Mouse (Mus musculus): Measurements from ENCODE around the gene Bin2. TPM values are rescaled to one million over a fixed set of nuclear protein-coding genes. Genes with fewer than 3 reads are reported as not detected.

Gene Bin2
- polyA plus RNA-seq, 1 experiment from 2014 or later: 62.1 TPM

DNA sequence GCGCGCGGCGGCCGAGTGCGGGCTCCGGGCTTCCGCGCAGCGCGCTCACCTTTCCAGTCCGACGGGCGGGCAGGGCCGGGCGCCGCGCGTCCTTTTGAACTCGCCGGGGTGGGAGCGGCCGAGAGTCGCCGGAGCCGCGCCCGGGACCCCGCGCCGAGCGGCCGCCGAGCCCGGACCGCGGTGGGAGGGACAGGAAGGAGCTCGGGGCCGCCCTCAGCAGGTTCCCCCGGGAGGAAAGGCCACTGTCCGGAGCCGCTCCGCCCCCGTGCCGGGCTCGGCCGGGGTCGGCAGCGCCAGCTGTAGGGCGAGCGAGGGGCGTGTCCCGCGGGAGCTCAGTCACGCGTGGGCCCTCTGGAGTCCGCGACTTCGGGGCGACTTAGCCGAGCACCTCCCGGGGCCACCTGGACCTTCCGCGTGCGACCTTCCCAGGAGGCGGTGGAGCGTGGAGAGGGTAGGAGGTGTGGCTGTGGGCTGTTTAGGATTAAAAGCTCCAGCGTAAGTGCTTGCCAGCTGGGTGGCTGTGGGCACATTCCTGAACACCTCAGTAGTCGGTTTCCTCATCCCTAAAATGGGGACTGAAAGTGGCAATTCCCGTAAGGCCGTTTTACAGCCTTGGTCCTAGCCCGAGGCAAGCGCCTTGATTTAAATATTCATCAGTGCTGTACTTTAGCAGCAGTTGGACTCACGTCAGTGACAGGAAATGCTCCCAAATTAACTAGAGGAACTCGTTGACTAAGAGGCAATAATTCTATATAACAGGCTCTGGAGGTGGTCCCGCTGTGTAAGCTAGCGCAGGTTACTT is 32.5 kb downstream of the Bin2 start, which contains the start of gene Smagp:
TSS of gene Smagp (minus strand) at position 241 of the 802 bp plus-strand sequence.
- ATAC-seq (replicated peaks; ENCODE audit: low FRiP score) (peak; percentile 24; the same call in 1 of the 2 replicates), DNase-seq (ENCODE audit: low spot score) (peak; percentile 53)
- Histone ChIP-seq H3K4me3 (ENCODE audit: low read depth, low read length) (peak within 1 kb of the TSS; percentile 63), H3K4me1 (replicated peaks; ENCODE audit: control insufficient read depth, insufficient read depth, low read length) (peaks cover 23% of the 10 kb centered on the region), H3K27ac (ENCODE audit: low read depth, low read length) (no peak within 1 kb of the TSS), H3K36me3 (ENCODE audit: control insufficient read depth, insufficient read depth, low read length) (no peaks in the 10 kb centered on the region), H3K9ac (ENCODE audit: low read depth, low read length) (peak within 1 kb of the TSS; percentile 54), H3K4me2 (peak within 1 kb of the TSS; percentile 97), H3K27me3 (replicated peaks; ENCODE audit: control insufficient read depth, insufficient read depth, low read length) (peaks cover 43% of the 10 kb centered on the region), H3K9me3 (ENCODE audit: control insufficient read depth, low read length) (no peaks in the 10 kb centered on the region)
- WGBS: under 1% methylated on average over 77 of the region's 77 CpGs

DNA sequence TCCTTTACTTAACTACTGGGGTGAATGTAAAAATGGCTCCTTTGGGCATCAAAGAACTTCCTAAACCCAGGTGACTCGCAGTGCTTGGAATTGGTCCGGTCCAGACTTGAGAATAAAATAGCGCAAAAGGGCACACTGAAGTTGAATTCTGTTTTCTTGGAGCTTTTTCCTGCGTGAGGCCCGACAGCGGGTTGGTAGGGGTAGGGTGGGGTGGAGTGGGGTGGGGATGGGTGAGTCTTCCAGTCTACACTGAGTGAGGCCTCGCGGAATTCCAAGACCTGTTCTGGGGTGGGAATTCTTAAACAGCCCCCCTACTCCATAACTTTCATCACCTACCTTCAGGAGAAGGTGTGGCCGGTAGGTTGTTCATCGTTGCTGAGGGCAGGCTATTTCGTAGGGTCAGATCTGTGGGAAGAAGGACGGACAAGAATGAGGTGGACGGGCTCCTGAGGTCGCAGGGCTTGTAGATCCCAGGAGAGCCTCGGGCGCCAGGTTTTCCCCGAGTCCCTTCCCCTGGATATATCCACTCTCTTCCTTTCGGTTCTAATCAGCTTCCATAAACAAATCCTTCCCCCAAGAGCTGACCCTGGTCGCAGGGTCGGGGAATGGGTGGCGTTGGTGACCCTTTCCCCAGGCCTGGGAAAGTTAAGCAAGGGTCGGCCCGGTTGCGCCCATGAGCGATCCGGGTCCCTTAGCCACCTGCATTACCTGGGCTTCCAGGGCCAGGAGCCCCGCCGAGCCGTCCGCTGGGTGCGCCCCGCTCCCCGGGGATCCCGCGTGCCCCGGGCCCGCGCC is 33.3 kb downstream of the Bin2 start:
- ATAC-seq (replicated peaks; ENCODE audit: low FRiP score) (no peak), DNase-seq (ENCODE audit: low spot score) (peak; percentile 52)
- Histone ChIP-seq H3K36me3 (ENCODE audit: control insufficient read depth, insufficient read depth, low read length) (no peaks in the 10 kb centered on the region), H3K9me3 (ENCODE audit: control insufficient read depth, low read length) (no peaks in the 10 kb centered on the region), H3K4me2 (peak overlapping the region; percentile 97), H3K27ac (ENCODE audit: low read depth, low read length) (no peak overlapping the region), H3K27me3 (replicated peaks; ENCODE audit: control insufficient read depth, insufficient read depth, low read length) (peaks cover 43% of the 10 kb centered on the region), H3K4me1 (replicated peaks; ENCODE audit: control insufficient read depth, insufficient read depth, low read length) (peaks cover 29% of the 10 kb centered on the region), H3K9ac (ENCODE audit: low read depth, low read length) (peak overlapping the region; percentile 54), H3K4me3 (ENCODE audit: low read depth, low read length) (peak overlapping the region; percentile 63)
- 4% methylated on average over 38 of the region's 38 CpGs for WGBS

DNA sequence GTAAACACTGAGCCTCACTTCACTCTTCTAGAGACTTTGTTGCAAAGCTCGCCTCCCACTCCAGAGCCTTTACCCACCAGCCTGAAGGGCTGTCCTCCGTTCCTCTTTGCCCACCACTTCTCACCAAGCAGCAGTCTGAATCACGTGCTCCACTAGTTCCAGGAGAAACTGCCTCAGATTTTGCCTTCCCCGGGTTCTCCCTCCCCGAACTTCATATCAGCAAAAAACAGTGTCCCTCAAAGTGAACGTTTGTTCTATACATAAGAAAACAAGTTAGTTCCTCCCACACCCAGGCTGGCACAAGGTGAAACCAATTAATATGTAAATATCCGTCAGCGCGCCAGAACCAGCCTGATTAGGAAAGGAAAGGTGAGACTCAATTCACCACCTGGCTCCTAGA is 34.1 kb downstream of the Bin2 start:
- Histone ChIP-seq H3K4me2 (peak overlapping the region; percentile 97), H3K27ac (ENCODE audit: low read depth, low read length) (no peak overlapping the region), H3K9me3 (ENCODE audit: control insufficient read depth, low read length) (no peaks in the 10 kb centered on the region), H3K4me3 (ENCODE audit: low read depth, low read length) (peak overlapping the region; percentile 63; the same call in 1 of the 2 replicates), H3K36me3 (ENCODE audit: control insufficient read depth, insufficient read depth, low read length) (no peaks in the 10 kb centered on the region), H3K27me3 (replicated peaks; ENCODE audit: control insufficient read depth, insufficient read depth, low read length) (peaks cover 43% of the 10 kb centered on the region), H3K4me1 (replicated peaks; ENCODE audit: control insufficient read depth, insufficient read depth, low read length) (peaks cover 29% of the 10 kb centered on the region), H3K9ac (ENCODE audit: low read depth, low read length) (no peak overlapping the region)
- no peak for DNase-seq (ENCODE audit: low spot score)
- 10% methylated on average over 9 of the region's 9 CpGs for WGBS
- no peak for ATAC-seq (replicated peaks; ENCODE audit: low FRiP score)

DNA sequence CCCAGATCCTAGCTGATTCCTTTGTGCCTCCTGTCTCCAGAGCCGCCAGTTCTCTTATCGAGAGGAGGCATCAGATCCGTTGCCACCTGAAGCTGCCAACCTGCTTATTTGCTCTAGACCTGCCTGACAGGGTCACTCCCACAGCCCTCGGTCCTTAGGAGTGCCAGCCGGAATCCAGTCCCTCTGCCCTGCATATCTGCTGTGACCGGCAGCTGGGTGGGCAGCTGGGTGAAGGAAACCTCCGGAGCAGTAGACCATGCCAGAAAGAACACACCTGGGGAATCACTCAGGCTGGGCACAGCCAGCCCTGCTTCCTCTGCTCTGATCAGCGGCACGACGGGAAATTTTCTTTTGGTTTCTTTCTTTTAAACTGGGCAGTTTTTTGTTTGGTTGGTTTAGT is 36.0 kb downstream of the Bin2 start:
- no peak for DNase-seq (ENCODE audit: low spot score)

DNA sequence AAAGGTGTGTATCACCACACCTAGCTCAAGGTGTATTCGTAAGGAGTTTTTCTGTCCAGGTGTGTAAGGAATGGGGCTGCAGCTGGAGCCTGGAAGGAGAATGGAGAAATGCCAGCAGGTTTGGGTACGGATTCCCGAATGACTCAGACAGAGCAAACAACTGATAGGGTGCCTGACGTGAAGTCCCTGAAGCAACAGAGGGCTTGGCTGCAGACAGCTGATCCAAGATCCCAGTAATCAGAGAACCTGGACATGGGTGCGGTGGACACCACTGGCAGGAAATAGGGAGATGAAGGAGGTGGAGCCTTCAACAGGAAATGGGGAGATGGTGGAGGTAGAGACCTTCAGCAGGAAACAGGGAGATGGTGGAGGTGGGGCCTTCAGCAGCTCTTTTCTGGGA is 37.0 kb downstream of the Bin2 start:
- DNase-seq (ENCODE audit: low spot score) (no peak), ATAC-seq (replicated peaks; ENCODE audit: low FRiP score) (no peak)
- 65% methylated on average over 5 of the region's 5 CpGs for WGBS

More for the DNA sequence above, 36.0 kb downstream of the Bin2 start:
- H3K4me1 ChIP-seq (replicated peaks; ENCODE audit: control insufficient read depth, insufficient read depth, low read length): peaks cover 31% of the 10 kb centered on the region
- no peak overlapping the region for H3K4me3 ChIP-seq (ENCODE audit: low read depth, low read length)
- no peaks in the 10 kb centered on the region for H3K9me3 ChIP-seq (ENCODE audit: control insufficient read depth, low read length)
- peaks cover 41% of the 10 kb centered on the region for H3K27me3 ChIP-seq (replicated peaks; ENCODE audit: control insufficient read depth, insufficient read depth, low read length)
- ATAC-seq (replicated peaks; ENCODE audit: low FRiP score): no peak
- no peak overlapping the region for H3K9ac ChIP-seq (ENCODE audit: low read depth, low read length)
- no peak overlapping the region for H3K27ac ChIP-seq (ENCODE audit: low read depth, low read length)
- H3K4me2 ChIP-seq: no peak overlapping the region
- WGBS: 78% methylated on average over 10 of the region's 10 CpGs
- no peaks in the 10 kb centered on the region for H3K36me3 ChIP-seq (ENCODE audit: control insufficient read depth, insufficient read depth, low read length)

DNA sequence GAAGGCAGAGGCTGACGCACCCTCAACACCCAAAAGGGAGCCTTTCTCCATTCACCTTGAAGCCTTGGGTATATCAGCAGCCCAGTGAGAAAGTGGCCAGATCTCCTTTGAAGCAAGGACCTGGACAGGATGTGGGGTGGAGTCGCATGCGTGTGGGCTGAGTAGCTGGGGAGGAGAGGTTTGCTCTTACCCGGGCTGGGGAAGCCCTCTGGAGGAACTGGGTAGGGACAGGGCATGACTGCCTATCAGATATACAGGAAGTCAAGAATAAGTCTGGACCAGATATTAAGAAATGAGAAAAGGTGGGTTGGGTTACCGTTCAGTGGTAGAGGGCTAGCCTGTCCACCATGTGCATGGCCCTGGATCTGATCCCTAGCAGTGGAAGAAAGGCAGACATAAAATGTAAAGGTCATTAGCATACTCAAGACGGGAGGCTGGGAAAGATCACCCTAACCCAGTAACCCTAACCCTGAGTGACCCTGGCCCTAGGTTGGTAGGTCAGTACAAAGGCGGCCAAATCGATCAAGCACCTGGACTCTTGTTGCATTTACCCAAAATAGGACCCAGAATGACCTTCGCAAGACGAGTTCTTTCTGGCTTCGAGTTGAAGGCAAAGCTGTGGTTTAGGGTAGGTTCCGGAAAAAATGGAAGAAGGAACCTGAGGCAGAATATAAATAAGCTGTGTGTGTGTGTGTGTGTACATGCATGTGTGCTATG is 37.7 kb downstream of the Bin2 start:
- H3K9me3 ChIP-seq (ENCODE audit: control insufficient read depth, low read length): no peaks in the 10 kb centered on the region
- no peak overlapping the region for H3K27ac ChIP-seq (ENCODE audit: low read depth, low read length)
- 59% methylated on average over 12 of the region's 12 CpGs for WGBS
- no peak overlapping the region for H3K9ac ChIP-seq (ENCODE audit: low read depth, low read length)
- H3K4me3 ChIP-seq (ENCODE audit: low read depth, low read length): no peak overlapping the region
- H3K4me1 ChIP-seq (replicated peaks; ENCODE audit: control insufficient read depth, insufficient read depth, low read length): peaks cover 30% of the 10 kb centered on the region
- no peaks in the 10 kb centered on the region for H3K36me3 ChIP-seq (ENCODE audit: control insufficient read depth, insufficient read depth, low read length)
- DNase-seq (ENCODE audit: low spot score) (no peak), ATAC-seq (replicated peaks; ENCODE audit: low FRiP score) (peak; percentile 13; the same call in 1 of the 2 replicates)
- H3K27me3 ChIP-seq (replicated peaks; ENCODE audit: control insufficient read depth, insufficient read depth, low read length): peaks cover 24% of the 10 kb centered on the region
- H3K4me2 ChIP-seq: no peak overlapping the region

More for the DNA sequence above, 37.0 kb downstream of the Bin2 start:
- H3K9ac ChIP-seq (ENCODE audit: low read depth, low read length): no peak overlapping the region
- H3K9me3 ChIP-seq (ENCODE audit: control insufficient read depth, low read length): no peaks in the 10 kb centered on the region
- H3K27ac ChIP-seq (ENCODE audit: low read depth, low read length): no peak overlapping the region
- H3K4me2 ChIP-seq: no peak overlapping the region
- no peak overlapping the region for H3K4me3 ChIP-seq (ENCODE audit: low read depth, low read length)
- peaks cover 31% of the 10 kb centered on the region for H3K27me3 ChIP-seq (replicated peaks; ENCODE audit: control insufficient read depth, insufficient read depth, low read length)
- H3K4me1 ChIP-seq (replicated peaks; ENCODE audit: control insufficient read depth, insufficient read depth, low read length): peaks cover 35% of the 10 kb centered on the region
- no peaks in the 10 kb centered on the region for H3K36me3 ChIP-seq (ENCODE audit: control insufficient read depth, insufficient read depth, low read length)

DNA sequence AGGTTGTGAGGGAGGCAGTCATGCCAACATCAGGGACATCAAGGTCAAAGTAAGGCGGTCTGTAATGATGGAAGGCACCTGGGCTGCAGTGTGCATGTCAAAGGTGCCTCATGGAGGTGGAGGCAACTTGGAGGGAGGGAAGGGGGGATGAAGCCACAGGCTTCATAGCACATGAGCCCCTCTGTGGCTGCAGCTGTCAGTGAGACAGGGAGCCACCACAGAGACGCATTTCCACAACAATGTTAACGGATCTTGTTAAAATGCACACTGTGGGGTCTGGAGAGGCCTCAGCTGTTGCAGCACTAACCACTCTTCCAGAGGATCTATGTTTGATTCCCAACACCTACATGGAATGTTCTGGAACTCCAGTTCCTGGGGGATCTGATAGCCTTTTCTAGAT is 39.2 kb downstream of the Bin2 start:
- H3K4me3 ChIP-seq (ENCODE audit: low read depth, low read length): no peak overlapping the region
- no peak overlapping the region for H3K4me2 ChIP-seq
- DNase-seq (ENCODE audit: low spot score) (no peak), ATAC-seq (replicated peaks; ENCODE audit: low FRiP score) (no peak)
- H3K4me1 ChIP-seq (replicated peaks; ENCODE audit: control insufficient read depth, insufficient read depth, low read length): peaks cover 19% of the 10 kb centered on the region
- H3K9me3 ChIP-seq (ENCODE audit: control insufficient read depth, low read length): no peaks in the 10 kb centered on the region
- no peak overlapping the region for H3K9ac ChIP-seq (ENCODE audit: low read depth, low read length)
- no peaks in the 10 kb centered on the region for H3K36me3 ChIP-seq (ENCODE audit: control insufficient read depth, insufficient read depth, low read length)
- 92% methylated on average over 3 of the region's 3 CpGs for WGBS
- H3K27ac ChIP-seq (ENCODE audit: low read depth, low read length): no peak overlapping the region
- peaks cover 9% of the 10 kb centered on the region for H3K27me3 ChIP-seq (replicated peaks; ENCODE audit: control insufficient read depth, insufficient read depth, low read length)

DNA sequence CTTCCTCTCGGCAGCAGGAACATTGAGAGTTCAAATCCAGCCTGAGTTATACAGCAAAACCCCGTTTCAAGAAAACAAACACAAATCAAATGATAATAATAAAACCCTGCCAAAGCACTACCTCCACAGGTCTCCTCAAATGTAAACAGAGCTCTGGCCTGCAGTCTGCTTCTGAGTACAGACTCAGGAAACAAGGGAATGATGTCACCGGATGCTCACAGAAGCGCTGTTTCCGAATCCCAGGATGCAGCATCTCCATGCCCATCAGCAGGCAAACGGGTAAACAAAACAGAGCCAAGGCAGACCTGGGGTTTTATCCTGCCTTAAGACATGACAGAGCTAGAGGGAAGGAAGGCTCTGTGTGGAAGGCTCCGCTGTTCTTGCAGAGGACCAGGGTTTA is 40.6 kb downstream of the Bin2 start:
- no peak overlapping the region for H3K27ac ChIP-seq (ENCODE audit: low read depth, low read length)
- H3K27me3 ChIP-seq (replicated peaks; ENCODE audit: control insufficient read depth, insufficient read depth, low read length): no peaks in the 10 kb centered on the region; the same call in 1 of the 2 replicates
- peaks cover 19% of the 10 kb centered on the region for H3K4me1 ChIP-seq (replicated peaks; ENCODE audit: control insufficient read depth, insufficient read depth, low read length)
- H3K36me3 ChIP-seq (ENCODE audit: control insufficient read depth, insufficient read depth, low read length): no peaks in the 10 kb centered on the region
- H3K4me3 ChIP-seq (ENCODE audit: low read depth, low read length): no peak overlapping the region
- no peaks in the 10 kb centered on the region for H3K9me3 ChIP-seq (ENCODE audit: control insufficient read depth, low read length)
- H3K4me2 ChIP-seq: no peak overlapping the region
- ATAC-seq (replicated peaks; ENCODE audit: low FRiP score) (no peak), DNase-seq (ENCODE audit: low spot score) (no peak)
- H3K9ac ChIP-seq (ENCODE audit: low read depth, low read length): no peak overlapping the region
- 47% methylated on average over 7 of the region's 7 CpGs for WGBS
